Mouse (Mus musculus): ENCODE measurements at regions not wholly inside any gene's neighbourhood (a gene's known extent, or its start where the extent isn't known, plus 50 kb on each side); places are given as distances from the start of the nearest gene placed in this dataset.
A peak's percentile ranks its signal among the peaks of the same experiment; 100 is the strongest.

- no peak overlapping the region for H3K27ac ChIP-seq (ENCODE audit: insufficient read depth, low read depth, low read length)
- no peaks in the 10 kb centered on the region for H3K4me1 ChIP-seq (ENCODE audit: control insufficient read depth, insufficient read depth, low read length)
- no peak for TF ChIP-seq POLR2A (IDR thresholded peaks at IDR 0.05; ENCODE audit: borderline replicate concordance, low read depth, low read length)
- no peak for TF ChIP-seq CTCF (IDR thresholded peaks at IDR 0.05; ENCODE audit: low read depth, low read length)
- H3K4me3 ChIP-seq (ENCODE audit: insufficient read depth, low read length): no peak overlapping the region
Measured at GRCm38 (mm10) chr2:39420696-39421095, 194.4 kb upstream of the Ppp6c start.

- no peak overlapping the region for H3K4me3 ChIP-seq (ENCODE audit: insufficient read depth, low read length)
- H3K4me1 ChIP-seq (ENCODE audit: control insufficient read depth, insufficient read depth, low read length): no peaks in the 10 kb centered on the region
- TF ChIP-seq CTCF (IDR thresholded peaks at IDR 0.05; ENCODE audit: low read depth, low read length) (no peak), POLR2A (IDR thresholded peaks at IDR 0.05; ENCODE audit: borderline replicate concordance, low read depth, low read length) (no peak)
- no peak overlapping the region for H3K27ac ChIP-seq (ENCODE audit: insufficient read depth, low read depth, low read length)
Measured at GRCm38 (mm10) chr2:39400336-39400735, 174.1 kb upstream of the Ppp6c start.

- no peak overlapping the region for H3K4me3 ChIP-seq (ENCODE audit: insufficient read depth, low read length)
- TF ChIP-seq CTCF (IDR thresholded peaks at IDR 0.05; ENCODE audit: low read depth, low read length) (no peak), POLR2A (IDR thresholded peaks at IDR 0.05; ENCODE audit: borderline replicate concordance, low read depth, low read length) (no peak)
- H3K4me1 ChIP-seq (ENCODE audit: control insufficient read depth, insufficient read depth, low read length): no peaks in the 10 kb centered on the region
- H3K27ac ChIP-seq (ENCODE audit: insufficient read depth, low read depth, low read length): no peak overlapping the region
Measured at GRCm38 (mm10) chr2:39399523-39399922, 173.3 kb upstream of the Ppp6c start.

- H3K4me3 ChIP-seq (ENCODE audit: insufficient read depth, low read length): no peak overlapping the region
- no peak for TF ChIP-seq CTCF (IDR thresholded peaks at IDR 0.05; ENCODE audit: low read depth, low read length)
- H3K4me1 ChIP-seq (ENCODE audit: control insufficient read depth, insufficient read depth, low read length): no peaks in the 10 kb centered on the region
- no peak overlapping the region for H3K27ac ChIP-seq (ENCODE audit: insufficient read depth, low read depth, low read length)
Measured at GRCm38 (mm10) chr2:39394643-39395042, 168.4 kb upstream of the Ppp6c start.

GRCm38 (mm10) chr2:39377264-39377663, 151.0 kb upstream of the Ppp6c start:
- Histone ChIP-seq H3K4me1 (ENCODE audit: control insufficient read depth, insufficient read depth, low read length) (no peaks in the 10 kb centered on the region), H3K27ac (ENCODE audit: insufficient read depth, low read depth, low read length) (no peak overlapping the region)
- TF ChIP-seq POLR2A (IDR thresholded peaks at IDR 0.05; ENCODE audit: borderline replicate concordance, low read depth, low read length) (no peak), CTCF (IDR thresholded peaks at IDR 0.05; ENCODE audit: low read depth, low read length) (no peak)

GRCm38 (mm10) chr2:39373068-39373779, 147.0 kb upstream of the Ppp6c start:
- Histone ChIP-seq H3K4me1 (ENCODE audit: control insufficient read depth, insufficient read depth, low read length) (no peaks in the 10 kb centered on the region), H3K27ac (ENCODE audit: insufficient read depth, low read depth, low read length) (no peak overlapping the region), H3K4me3 (ENCODE audit: insufficient read depth, low read length) (no peak overlapping the region)
- TF ChIP-seq POLR2A (IDR thresholded peaks at IDR 0.05; ENCODE audit: borderline replicate concordance, low read depth, low read length) (no peak), CTCF (IDR thresholded peaks at IDR 0.05; ENCODE audit: low read depth, low read length) (peak; percentile 99)

More at GRCm38 (mm10) chr2:39377264-39377663, 151.0 kb upstream of the Ppp6c start:
- H3K4me3 ChIP-seq (ENCODE audit: insufficient read depth, low read length): no peak overlapping the region

GRCm38 (mm10) chr2:39344207-39344606, 118.0 kb upstream of the Ppp6c start:
- Histone ChIP-seq H3K27ac (ENCODE audit: insufficient read depth, low read depth, low read length) (no peak overlapping the region), H3K4me3 (ENCODE audit: insufficient read depth, low read length) (no peak overlapping the region), H3K4me1 (ENCODE audit: control insufficient read depth, insufficient read depth, low read length) (no peaks in the 10 kb centered on the region)
- TF ChIP-seq POLR2A (IDR thresholded peaks at IDR 0.05; ENCODE audit: borderline replicate concordance, low read depth, low read length): no peak
- TF ChIP-seq CTCF (IDR thresholded peaks at IDR 0.05; ENCODE audit: low read depth, low read length): no peak

GRCm38 (mm10) chr2:39340406-39340805, 114.2 kb upstream of the Ppp6c start:
- Histone ChIP-seq H3K27ac (ENCODE audit: insufficient read depth, low read depth, low read length) (no peak overlapping the region), H3K4me3 (ENCODE audit: insufficient read depth, low read length) (no peak overlapping the region), H3K4me1 (ENCODE audit: control insufficient read depth, insufficient read depth, low read length) (no peaks in the 10 kb centered on the region)
- TF ChIP-seq POLR2A (IDR thresholded peaks at IDR 0.05; ENCODE audit: borderline replicate concordance, low read depth, low read length) (no peak), CTCF (IDR thresholded peaks at IDR 0.05; ENCODE audit: low read depth, low read length) (no peak)

- Histone ChIP-seq H3K4me3 (ENCODE audit: insufficient read depth, low read length) (no peak overlapping the region), H3K4me1 (ENCODE audit: control insufficient read depth, insufficient read depth, low read length) (no peaks in the 10 kb centered on the region), H3K27ac (ENCODE audit: insufficient read depth, low read depth, low read length) (no peak overlapping the region)
- TF ChIP-seq CTCF (IDR thresholded peaks at IDR 0.05; ENCODE audit: low read depth, low read length) (no peak), POLR2A (IDR thresholded peaks at IDR 0.05; ENCODE audit: borderline replicate concordance, low read depth, low read length) (no peak)
Measured at GRCm38 (mm10) chr2:39338832-39339649, 112.8 kb upstream of the Ppp6c start.

GRCm38 (mm10) chr2:39337524-39337923, 111.3 kb upstream of the Ppp6c start:
- no peaks in the 10 kb centered on the region for H3K4me1 ChIP-seq (ENCODE audit: control insufficient read depth, insufficient read depth, low read length)
- H3K4me3 ChIP-seq (ENCODE audit: insufficient read depth, low read length): no peak overlapping the region
- no peak overlapping the region for H3K27ac ChIP-seq (ENCODE audit: insufficient read depth, low read depth, low read length)
- no peak for TF ChIP-seq CTCF (IDR thresholded peaks at IDR 0.05; ENCODE audit: low read depth, low read length)
